Mouse (Mus musculus) lung, adult 2 months (tissue): ENCODE results near the gene Usp24.

Experiments
- CTCF ChIP-seq: fragments of 200-500 bp; IDR thresholded peaks from 2 replicates; pipeline ENCODE4 v1.5.1; 2011; ENCODE audit warnings: mild to moderate bottlenecking, low read length, control low read depth; ENCODE audit not compliant: insufficient read depth
- POLR2A ChIP-seq: fragments of 200-500 bp; IDR thresholded peaks from 2 replicates; pipeline ENCODE4 v1.6.1; 2011; ENCODE audit warnings: low read depth, mild to moderate bottlenecking, control low read depth, low read length, borderline replicate concordance; ENCODE audit errors: extremely low read depth

DNA sequence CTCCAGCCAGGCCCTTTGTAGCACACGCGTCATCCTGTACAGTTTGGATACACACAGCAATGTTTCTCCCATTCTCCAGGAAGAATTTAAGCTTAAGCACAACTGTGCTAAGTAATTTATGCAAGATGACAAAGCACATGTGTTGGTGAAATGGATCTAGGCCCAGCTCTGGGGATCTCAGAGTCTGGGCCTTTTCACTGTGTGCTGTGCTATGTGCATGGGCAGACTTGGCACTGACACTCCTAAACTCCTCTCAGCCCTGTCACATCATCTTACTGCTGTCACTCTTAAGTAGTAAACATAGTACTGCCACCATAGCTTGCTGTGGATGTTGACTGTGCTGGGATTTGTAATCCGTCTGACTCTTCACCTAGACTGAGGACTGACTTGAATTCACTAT is 106.6 kb downstream of the Usp24 start:
- no peak for TF ChIP-seq CTCF
- TF ChIP-seq POLR2A, result no peak
